Mouse (Mus musculus): ENCODE data around the gene Slc22a12. TPM values are rescaled to one million over a fixed set of nuclear protein-coding genes. Genes with fewer than 3 reads are reported as not detected.

Gene Slc22a12
- total and polyA plus RNA-seq, 3 experiments, result not detected

GRCm38 (mm10) chr19:6521630-6522029 is 21.2 kb downstream of the Slc22a12 start:
- H3K4me3 ChIP-seq (ENCODE audit: control insufficient read depth in 1 of 2, insufficient read depth in 1 of 2, low read depth in 2 of 2, low read length in 2 of 2), result no peak overlapping the region
- no peaks in the 10 kb centered on the region for H3K36me3 ChIP-seq (ENCODE audit: control insufficient read depth in 1 of 2, insufficient read depth in 2 of 2, low read length in 2 of 2)
- no peak for TF ChIP-seq GATA1 (IDR thresholded peaks at IDR 0.05; ENCODE audit: low read depth, low read length)
- TF ChIP-seq ZC3H11A (IDR thresholded peaks at IDR 0.05; ENCODE audit: low read depth, low read length), result no peak
- TF ChIP-seq MYB (IDR thresholded peaks at IDR 0.05; ENCODE audit: low read depth, low read length), result no peak
- no peak for TF ChIP-seq RAD21 (IDR thresholded peaks at IDR 0.05; ENCODE audit: low read depth, low read length)
- TF ChIP-seq ETS1 (IDR thresholded peaks at IDR 0.05; ENCODE audit: low read depth, low read length), result no peak
- H3K9ac ChIP-seq (ENCODE audit: control insufficient read depth, low read depth, low read length, poor library complexity, severe bottlenecking), result no peak overlapping the region
- H3K27ac ChIP-seq (ENCODE audit: control insufficient read depth, low read depth, low read length), result no peak overlapping the region
- H3K79me2 ChIP-seq (ENCODE audit: control insufficient read depth, insufficient read depth, low read length, poor library complexity), result no peaks in the 10 kb centered on the region
- no peaks in the 10 kb centered on the region for H3K9me3 ChIP-seq (replicated peaks; ENCODE audit: insufficient read depth, low read length)
- no peaks in the 10 kb centered on the region for H3K27me3 ChIP-seq (ENCODE audit: control insufficient read depth in 1 of 2, insufficient read depth in 2 of 2, low read length in 2 of 2)
- no peaks in the 10 kb centered on the region for H3K4me1 ChIP-seq (ENCODE audit: control insufficient read depth in 1 of 2, insufficient read depth in 2 of 2, low read length in 2 of 2)
- DNase-seq (ENCODE audit: low read depth, low spot score), result no peak

- H3K79me2 ChIP-seq (ENCODE audit: control insufficient read depth, insufficient read depth, low read length, poor library complexity), result no peaks in the 10 kb centered on the region
- no peaks in the 10 kb centered on the region for H3K4me1 ChIP-seq (ENCODE audit: control insufficient read depth in 1 of 2, insufficient read depth in 2 of 2, low read length in 2 of 2)
- H3K27me3 ChIP-seq (ENCODE audit: control insufficient read depth in 1 of 2, insufficient read depth in 2 of 2, low read length in 2 of 2), result no peaks in the 10 kb centered on the region
- TF ChIP-seq HCFC1 (IDR thresholded peaks at IDR 0.05; ENCODE audit: low read depth, low read length), result peak; percentile 89
- no peak for TF ChIP-seq MXI1 (IDR thresholded peaks at IDR 0.05; ENCODE audit: low read depth, low read length)
- TF ChIP-seq MAFK (IDR thresholded peaks at IDR 0.05; ENCODE audit: borderline replicate concordance, low read depth, low read length), result no peak
- TF ChIP-seq TAL1 (IDR thresholded peaks at IDR 0.05; ENCODE audit: low read length), result no peak
- no peak for TF ChIP-seq GATA1 (IDR thresholded peaks at IDR 0.05; ENCODE audit: low read depth, low read length)
- no peak for TF ChIP-seq USF1 (IDR thresholded peaks at IDR 0.05; ENCODE audit: low read depth, low read length)
- TF ChIP-seq ZC3H11A (IDR thresholded peaks at IDR 0.05; ENCODE audit: low read depth, low read length), result no peak
- DNase-seq (ENCODE audit: low read depth, low spot score), result peak; percentile 35
- no peak overlapping the region for H3K9ac ChIP-seq (ENCODE audit: control insufficient read depth, low read depth, low read length, poor library complexity, severe bottlenecking)
- H3K4me3 ChIP-seq (ENCODE audit: control insufficient read depth in 1 of 2, insufficient read depth in 1 of 2, low read depth in 2 of 2, low read length in 2 of 2), result no peak overlapping the region
- H3K36me3 ChIP-seq (ENCODE audit: control insufficient read depth in 1 of 2, insufficient read depth in 2 of 2, low read length in 2 of 2), result peaks cover 0 to 2% of the 10 kb centered on the region in 2 experiments; a peak in 1 of 4 replicates
- no peaks in the 10 kb centered on the region for H3K9me3 ChIP-seq (replicated peaks; ENCODE audit: insufficient read depth, low read length)
- H3K27ac ChIP-seq (ENCODE audit: control insufficient read depth, low read depth, low read length), result no peak overlapping the region
Measured at GRCm38 (mm10) chr19:6519483-6519882, 23.3 kb downstream of the Slc22a12 start.

GRCm38 (mm10) chr19:6518601-6519000 is 24.2 kb downstream of the Slc22a12 start:
- TF ChIP-seq CHD2 (IDR thresholded peaks at IDR 0.05; ENCODE audit: low read length) (no peak), POLR2AphosphoS2 (IDR thresholded peaks at IDR 0.05; ENCODE audit: low read length) (no peak)
- Histone ChIP-seq H3K27me3 (ENCODE audit: control insufficient read depth in 1 of 2, insufficient read depth in 2 of 2, low read length in 2 of 2) (no peaks in the 10 kb centered on the region), H3K79me2 (ENCODE audit: control insufficient read depth, insufficient read depth, low read length, poor library complexity) (no peaks in the 10 kb centered on the region), H3K9me3 (replicated peaks; ENCODE audit: insufficient read depth, low read length) (no peaks in the 10 kb centered on the region), H3K36me3 (ENCODE audit: control insufficient read depth in 1 of 2, insufficient read depth in 2 of 2, low read length in 2 of 2) (peaks cover 0 to 2% of the 10 kb centered on the region in 2 experiments; a peak in 1 of 4 replicates), H3K9ac (ENCODE audit: control insufficient read depth, low read depth, low read length, poor library complexity, severe bottlenecking) (no peak overlapping the region), H3K4me3 (ENCODE audit: control insufficient read depth in 1 of 2, insufficient read depth in 1 of 2, low read depth in 2 of 2, low read length in 2 of 2) (no peak overlapping the region), H3K27ac (ENCODE audit: control insufficient read depth, low read depth, low read length) (no peak overlapping the region), H3K4me1 (ENCODE audit: control insufficient read depth in 1 of 2, insufficient read depth in 2 of 2, low read length in 2 of 2) (no peaks in the 10 kb centered on the region)
- no peak for DNase-seq (ENCODE audit: low read depth, low spot score)
